Mouse (Mus musculus): Measurements from ENCODE around the gene Krtdap. TPM values are rescaled to one million over a fixed set of nuclear protein-coding genes. Genes with fewer than 3 reads are reported as not detected.
"Not testable (repeated sequence)": the region's sequence is repeated elsewhere in the genome, so short reads cannot be mapped to it uniquely, and the experiment has no call there.

Krtdap gene
- polyA plus RNA-seq, 1 experiment from 2014 or later = not detected

DNA sequence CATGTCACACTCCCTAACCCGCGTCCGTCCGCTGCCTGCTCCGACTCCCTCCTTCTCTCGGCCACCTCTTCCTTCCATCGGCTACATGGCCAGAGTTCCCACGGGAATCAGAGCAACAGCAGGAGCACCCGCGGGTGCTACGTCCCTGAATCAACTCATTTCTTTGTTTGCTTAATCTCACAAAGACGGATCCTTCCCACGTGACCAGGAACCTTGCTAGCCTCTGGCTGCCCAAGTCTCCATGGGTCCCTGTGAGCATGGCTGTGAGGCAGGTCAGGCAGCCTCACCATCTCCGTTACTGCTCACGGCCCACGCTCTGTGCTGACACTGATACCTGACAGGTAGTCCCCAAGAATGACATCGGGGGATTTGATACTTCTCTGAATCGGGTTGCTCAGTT lies 36.0 kb downstream of the Krtdap start, which contains the start of gene Ffar2:
TSS of gene Ffar2 (minus strand) at position 101 of the 400 bp plus-strand sequence.
- H3K9ac ChIP-seq = no peak within 1 kb of the TSS
- H3K9me3 ChIP-seq (ENCODE audit: control insufficient read depth, low read length) = no peaks in the 10 kb centered on the region
- no peak for ATAC-seq (ENCODE audit: low FRiP score)
- no peak for DNase-seq (ENCODE audit: low spot score)
- no peaks in the 10 kb centered on the region for H3K4me1 ChIP-seq (replicated peaks; ENCODE audit: control insufficient read depth, insufficient read depth, low read length)
- H3K27ac ChIP-seq = no peak within 1 kb of the TSS
- 94% methylated on average over 18 of the region's 18 CpGs for WGBS
- H3K27me3 ChIP-seq (ENCODE audit: control insufficient read depth, insufficient read depth, low read length) = no peaks in the 10 kb centered on the region
- H3K4me3 ChIP-seq (replicated peaks; ENCODE audit: low read length) = no peak within 1 kb of the TSS
- H3K4me2 ChIP-seq (replicated peaks) = no peak within 1 kb of the TSS
- no peaks in the 10 kb centered on the region for H3K36me3 ChIP-seq (replicated peaks; ENCODE audit: control insufficient read depth, insufficient read depth)

DNA sequence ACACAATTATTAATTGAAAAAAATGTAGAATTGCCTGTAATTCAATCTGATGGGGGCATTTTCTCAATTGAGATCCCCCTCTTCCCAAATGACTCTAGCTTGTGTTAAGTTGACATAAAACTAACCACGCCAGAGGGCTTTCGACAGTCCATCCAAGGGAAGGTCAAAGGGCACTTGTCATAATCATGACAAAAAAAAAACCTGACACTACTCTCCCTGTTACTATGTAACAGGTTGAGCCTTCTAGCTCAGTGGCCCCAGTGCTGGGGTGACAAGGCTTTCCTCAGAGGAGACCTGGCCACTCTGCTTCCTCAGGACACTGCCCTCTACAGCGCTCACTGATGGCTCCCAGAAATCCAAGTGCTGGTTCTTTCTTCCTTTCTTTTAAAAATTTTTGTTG lies 36.6 kb downstream of the Krtdap start:
- no peak for ATAC-seq (ENCODE audit: low FRiP score)
- Histone ChIP-seq H3K4me1 (replicated peaks; ENCODE audit: control insufficient read depth, insufficient read depth, low read length) (no peaks in the 10 kb centered on the region), H3K27ac (no peak overlapping the region), H3K4me2 (replicated peaks) (no peak overlapping the region), H3K4me3 (replicated peaks; ENCODE audit: low read length) (no peak overlapping the region), H3K27me3 (ENCODE audit: control insufficient read depth, insufficient read depth, low read length) (no peaks in the 10 kb centered on the region), H3K36me3 (replicated peaks; ENCODE audit: control insufficient read depth, insufficient read depth) (no peaks in the 10 kb centered on the region), H3K9ac (no peak overlapping the region), H3K9me3 (ENCODE audit: control insufficient read depth, low read length) (no peaks in the 10 kb centered on the region)
- 93% methylated on average over 3 of the region's 3 CpGs for WGBS
- no peak for DNase-seq (ENCODE audit: low spot score)

GRCm38 (mm10) chr7:30826660-30827059 lies 39.0 kb downstream of the Krtdap start:
- no peak for DNase-seq (ENCODE audit: low spot score)
- no peaks in the 10 kb centered on the region for H3K9me3 ChIP-seq (ENCODE audit: control insufficient read depth, low read length)
- H3K36me3 ChIP-seq (replicated peaks; ENCODE audit: control insufficient read depth, insufficient read depth) = no peaks in the 10 kb centered on the region
- no peaks in the 10 kb centered on the region for H3K4me1 ChIP-seq (replicated peaks; ENCODE audit: control insufficient read depth, insufficient read depth, low read length)
- WGBS = 93% methylated on average over 10 of the region's 10 CpGs
- no peak overlapping the region for H3K27ac ChIP-seq
- no peak overlapping the region for H3K4me2 ChIP-seq (replicated peaks)
- no peak overlapping the region for H3K4me3 ChIP-seq (replicated peaks; ENCODE audit: low read length)
- no peak overlapping the region for H3K9ac ChIP-seq
- no peak for ATAC-seq (ENCODE audit: low FRiP score)
- no peaks in the 10 kb centered on the region for H3K27me3 ChIP-seq (ENCODE audit: control insufficient read depth, insufficient read depth, low read length)

- H3K4me1 ChIP-seq (replicated peaks; ENCODE audit: control insufficient read depth, insufficient read depth, low read length); DNase-seq (ENCODE audit: low spot score); H3K9me3 ChIP-seq (ENCODE audit: control insufficient read depth, low read length); ATAC-seq (ENCODE audit: low FRiP score); H3K36me3 ChIP-seq (replicated peaks; ENCODE audit: control insufficient read depth, insufficient read depth); H3K27me3 ChIP-seq (ENCODE audit: control insufficient read depth, insufficient read depth, low read length); H3K4me2 ChIP-seq (replicated peaks); H3K9ac ChIP-seq; H3K4me3 ChIP-seq (replicated peaks; ENCODE audit: low read length); H3K27ac ChIP-seq: not testable (repeated sequence)
Observed at GRCm38 (mm10) chr7:30828871-30829270, 41.2 kb downstream of the Krtdap start.

DNA sequence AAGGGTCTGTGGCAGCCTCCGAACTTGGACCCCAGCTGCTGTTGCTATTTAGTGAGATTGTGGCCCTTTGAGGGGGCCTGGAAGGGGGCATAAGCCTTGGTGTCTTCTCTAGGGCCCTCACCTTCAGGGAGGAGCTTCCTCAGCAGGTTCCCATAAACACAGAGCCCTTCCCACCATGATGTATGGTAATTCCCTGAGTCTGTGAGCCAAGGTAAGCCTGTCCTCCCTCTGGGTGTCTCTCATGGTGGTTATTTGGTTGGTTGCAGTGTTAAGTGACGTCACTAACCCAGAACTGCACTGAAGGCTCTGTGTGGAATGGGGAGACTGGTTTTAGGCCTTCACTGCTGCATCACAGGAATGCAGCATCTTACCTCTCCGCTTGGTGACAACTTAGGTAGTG lies 41.7 kb downstream of the Krtdap start:
- Histone ChIP-seq H3K27ac (no peak overlapping the region), H3K36me3 (replicated peaks; ENCODE audit: control insufficient read depth, insufficient read depth) (no peaks in the 10 kb centered on the region), H3K4me3 (replicated peaks; ENCODE audit: low read length) (no peak overlapping the region), H3K27me3 (ENCODE audit: control insufficient read depth, insufficient read depth, low read length) (no peaks in the 10 kb centered on the region), H3K4me2 (replicated peaks) (no peak overlapping the region), H3K9ac (no peak overlapping the region), H3K4me1 (replicated peaks; ENCODE audit: control insufficient read depth, insufficient read depth, low read length) (no peaks in the 10 kb centered on the region), H3K9me3 (ENCODE audit: control insufficient read depth, low read length) (no peaks in the 10 kb centered on the region)
- WGBS = 66% methylated on average over 3 of the region's 3 CpGs
- no peak for ATAC-seq (ENCODE audit: low FRiP score)
- no peak for DNase-seq (ENCODE audit: low spot score)

- Histone ChIP-seq H3K4me3 (replicated peaks; ENCODE audit: low read length) (no peak overlapping the region), H3K4me1 (replicated peaks; ENCODE audit: control insufficient read depth, insufficient read depth, low read length) (no peaks in the 10 kb centered on the region), H3K36me3 (replicated peaks; ENCODE audit: control insufficient read depth, insufficient read depth) (no peaks in the 10 kb centered on the region), H3K27me3 (ENCODE audit: control insufficient read depth, insufficient read depth, low read length) (no peaks in the 10 kb centered on the region), H3K9me3 (ENCODE audit: control insufficient read depth, low read length) (no peaks in the 10 kb centered on the region), H3K9ac (no peak overlapping the region), H3K27ac (no peak overlapping the region), H3K4me2 (replicated peaks) (no peak overlapping the region)
- WGBS = 67% methylated on average over 15 of the region's 17 CpGs
- no peak for DNase-seq (ENCODE audit: low spot score)
- no peak for ATAC-seq (ENCODE audit: low FRiP score)
Observed at GRCm38 (mm10) chr7:30832261-30832660, 44.6 kb downstream of the Krtdap start.

GRCm38 (mm10) chr7:30832684-30833083 lies 45.0 kb downstream of the Krtdap start:
- DNase-seq (ENCODE audit: low spot score); H3K27ac ChIP-seq; H3K36me3 ChIP-seq (replicated peaks; ENCODE audit: control insufficient read depth, insufficient read depth); ATAC-seq (ENCODE audit: low FRiP score); H3K27me3 ChIP-seq (ENCODE audit: control insufficient read depth, insufficient read depth, low read length); H3K4me1 ChIP-seq (replicated peaks; ENCODE audit: control insufficient read depth, insufficient read depth, low read length); H3K9me3 ChIP-seq (ENCODE audit: control insufficient read depth, low read length); H3K4me2 ChIP-seq (replicated peaks); H3K4me3 ChIP-seq (replicated peaks; ENCODE audit: low read length); H3K9ac ChIP-seq: not testable (repeated sequence)
- 41% methylated on average over 8 of the region's 11 CpGs for WGBS

DNA sequence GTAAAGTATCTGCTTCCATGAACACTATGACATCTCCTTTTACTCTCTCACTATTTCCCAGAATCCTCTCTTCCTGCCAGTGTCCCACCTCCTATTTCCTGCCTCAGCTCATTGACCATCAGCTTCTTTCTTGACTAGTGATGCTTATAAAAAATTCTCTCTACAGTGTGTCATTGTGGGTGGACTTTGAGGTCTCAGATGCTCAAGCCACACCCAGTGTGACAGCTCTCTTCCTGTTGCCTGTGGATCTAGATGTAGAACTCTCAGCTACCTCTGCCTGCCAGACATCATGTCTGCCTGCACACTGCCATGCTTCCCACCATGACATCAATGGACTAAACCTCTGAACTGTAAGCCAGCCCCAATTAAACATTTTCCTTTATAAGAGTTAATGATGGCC lies 49.6 kb downstream of the Krtdap start:
- Histone ChIP-seq H3K4me3 (replicated peaks; ENCODE audit: low read length) (no peak overlapping the region), H3K36me3 (replicated peaks; ENCODE audit: control insufficient read depth, insufficient read depth) (no peaks in the 10 kb centered on the region), H3K9ac (no peak overlapping the region), H3K4me2 (replicated peaks) (no peak overlapping the region), H3K27ac (no peak overlapping the region), H3K27me3 (ENCODE audit: control insufficient read depth, insufficient read depth, low read length) (no peaks in the 10 kb centered on the region), H3K9me3 (ENCODE audit: control insufficient read depth, low read length) (no peaks in the 10 kb centered on the region), H3K4me1 (replicated peaks; ENCODE audit: control insufficient read depth, insufficient read depth, low read length) (no peaks in the 10 kb centered on the region)
- DNase-seq (ENCODE audit: low spot score) = no peak
- no peak for ATAC-seq (ENCODE audit: low FRiP score)

DNA sequence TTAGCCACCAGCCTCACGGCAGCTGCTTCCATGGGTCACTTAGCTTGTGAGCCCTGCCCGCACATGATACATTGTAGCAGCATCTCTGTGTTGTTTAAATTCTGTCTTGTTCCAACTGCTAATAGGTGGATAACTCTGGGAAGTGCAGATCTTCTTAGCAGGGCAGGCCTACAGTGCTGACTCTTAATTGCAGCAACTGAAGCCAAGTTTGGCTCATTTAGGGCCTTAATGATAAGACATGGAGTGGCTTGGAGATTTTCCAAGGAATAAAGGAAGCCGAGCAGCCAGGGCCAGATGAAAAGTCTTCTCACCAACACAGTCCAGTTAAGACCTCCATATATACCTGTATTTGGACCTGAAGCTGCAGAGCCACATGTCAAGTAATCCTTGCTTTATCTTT lies 52.6 kb downstream of the Krtdap start:
- Histone ChIP-seq H3K4me2 (replicated peaks) (no peak overlapping the region), H3K4me3 (replicated peaks; ENCODE audit: low read length) (no peak overlapping the region), H3K9ac (no peak overlapping the region), H3K36me3 (replicated peaks; ENCODE audit: control insufficient read depth, insufficient read depth) (no peaks in the 10 kb centered on the region), H3K27ac (no peak overlapping the region), H3K9me3 (ENCODE audit: control insufficient read depth, low read length) (no peaks in the 10 kb centered on the region), H3K4me1 (replicated peaks; ENCODE audit: control insufficient read depth, insufficient read depth, low read length) (no peaks in the 10 kb centered on the region), H3K27me3 (ENCODE audit: control insufficient read depth, insufficient read depth, low read length) (no peaks in the 10 kb centered on the region)
- ATAC-seq (ENCODE audit: low FRiP score) (no peak), DNase-seq (ENCODE audit: low spot score) (no peak)
- WGBS = 74% methylated on average over 3 of the region's 3 CpGs
